Mouse (Mus musculus) thymus, postnatal 25 days (tissue): ENCODE measurements around the gene Mapk11.

Experiments used
- DNase-seq: peaks from one replicate; pipeline ENCODE4 v3.0.0; 2022

Gene Mapk11

DNA sequence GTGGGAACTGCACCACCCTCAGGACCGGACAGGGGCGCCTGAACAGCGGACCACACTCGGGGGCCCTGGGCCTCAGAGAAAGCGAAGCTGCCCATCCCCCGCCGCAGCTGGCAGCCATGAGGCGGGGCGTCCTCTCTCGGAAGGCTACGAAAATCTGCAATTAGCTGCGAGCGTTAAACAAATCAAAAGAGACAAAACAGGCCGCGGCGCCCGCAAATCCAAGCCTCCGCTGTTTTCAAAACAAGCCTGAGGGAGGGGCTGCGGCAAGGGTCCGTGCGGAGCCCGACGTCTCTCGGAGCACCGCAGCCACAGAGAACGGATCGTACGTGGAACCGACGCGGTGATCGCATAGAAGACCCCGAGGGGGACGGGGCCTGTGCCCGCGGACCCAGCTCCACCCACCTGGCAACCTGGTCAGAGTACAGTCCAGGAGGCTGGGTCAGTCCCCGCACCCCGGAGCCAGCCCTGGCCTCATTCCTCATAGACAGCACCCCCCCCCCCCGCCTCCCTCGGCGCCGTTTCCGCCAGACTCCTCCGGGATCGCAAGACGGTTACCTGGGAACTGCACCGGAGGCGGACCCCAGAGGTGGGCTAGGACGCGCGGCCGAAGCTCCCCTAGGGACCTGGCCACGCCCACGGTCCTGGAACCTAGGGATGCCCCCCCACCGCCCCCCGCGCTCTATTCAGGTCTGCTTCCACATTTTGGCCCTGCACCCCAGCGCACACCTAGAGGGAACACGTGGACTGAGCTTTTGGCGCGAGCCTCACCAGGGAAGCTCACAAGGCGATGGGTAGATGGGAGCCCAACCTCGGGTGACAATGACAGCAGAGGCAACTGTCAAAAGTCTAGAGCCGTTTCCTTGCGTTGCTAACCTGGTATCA, 23.8 kb upstream of the Mapk11 start:
- DNase-seq = peak; percentile 13

DNA sequence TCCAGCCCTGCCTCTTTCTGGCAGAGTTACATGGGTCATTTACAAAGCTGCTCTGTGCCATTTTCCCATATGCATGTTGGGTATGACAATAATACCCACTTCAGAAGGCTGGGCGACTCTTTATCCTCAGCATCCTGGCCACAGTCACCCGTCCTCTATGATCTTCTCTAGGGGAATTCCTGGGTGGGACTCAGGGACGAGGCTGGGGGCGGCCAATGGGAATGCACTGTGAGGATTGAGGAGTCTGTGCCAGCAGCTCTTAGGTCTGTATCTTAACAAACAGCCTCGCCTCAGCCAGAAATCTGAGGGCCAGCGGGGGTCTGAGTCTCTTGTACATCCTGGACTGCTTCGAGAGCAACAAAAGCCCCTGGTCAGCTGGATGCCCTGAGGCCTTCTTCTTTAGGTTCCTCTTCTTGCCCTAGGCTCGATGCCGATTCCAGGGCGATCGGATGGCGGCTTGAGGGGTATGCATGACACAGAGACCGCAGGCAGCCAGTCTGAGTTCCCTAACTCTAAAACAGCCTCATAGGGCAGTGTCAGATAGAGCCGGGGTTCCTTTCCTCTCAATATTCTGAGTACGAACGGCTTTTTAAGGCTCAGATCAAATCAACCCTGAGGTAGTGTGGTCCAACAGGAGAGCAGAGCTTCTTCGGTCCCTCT, 23.0 kb upstream of the Mapk11 start:
- DNase-seq = no peak

GRCm38 (mm10) chr15:89171526-89172051, 22.2 kb upstream of the Mapk11 start:
- no peak for DNase-seq

- no peak for DNase-seq
These were observed 20.7 kb upstream of the Mapk11 start for GRCm38 (mm10) chr15:89170102-89170501.

- DNase-seq = no peak
These were observed 20.0 kb upstream of the Mapk11 start for GRCm38 (mm10) chr15:89169431-89169830.

DNA sequence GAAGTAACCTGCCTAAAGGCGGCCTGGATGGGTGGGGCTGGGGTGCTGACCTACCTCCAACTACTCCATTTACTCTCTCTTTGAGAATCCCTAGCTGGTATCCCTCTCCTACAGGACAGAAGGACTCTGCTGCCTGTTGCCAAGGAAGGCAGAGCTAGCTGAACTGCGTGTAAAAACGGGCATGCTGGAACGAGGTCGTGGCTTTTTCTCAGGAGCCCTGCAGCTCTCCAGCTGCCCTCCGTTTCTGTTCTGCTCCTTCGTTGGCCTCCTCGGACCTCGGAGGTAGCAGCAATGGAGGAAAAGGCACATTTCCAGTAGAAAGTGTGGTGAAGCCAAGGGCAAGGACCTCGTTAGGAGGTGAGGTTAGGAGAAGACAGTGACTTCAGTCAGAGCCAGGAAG, 19.5 kb upstream of the Mapk11 start:
- no peak for DNase-seq

- no peak for DNase-seq
These were observed 16.1 kb upstream of the Mapk11 start for GRCm38 (mm10) chr15:89165478-89165877.

DNA sequence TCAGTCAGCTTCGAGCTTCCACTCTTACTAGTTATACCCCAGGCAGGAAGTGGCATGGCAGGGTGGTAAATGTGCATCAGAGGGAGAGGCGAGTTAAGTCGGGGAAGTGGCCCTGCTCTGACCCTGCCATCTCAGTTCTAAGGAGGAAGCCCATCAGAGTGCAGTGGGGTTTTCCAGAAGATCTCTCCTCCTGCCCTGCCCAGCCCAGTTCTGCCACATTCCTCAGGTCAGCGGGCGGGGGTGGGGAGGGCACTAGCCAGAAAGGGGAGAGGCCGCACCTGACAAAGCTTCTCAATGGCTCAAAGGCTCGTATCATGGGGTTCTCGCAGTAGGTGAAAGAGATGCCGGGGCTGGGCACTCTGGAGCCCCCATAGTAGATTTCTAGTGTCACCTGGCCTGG, 12.0 kb upstream of the Mapk11 start:
- DNase-seq = no peak

DNA sequence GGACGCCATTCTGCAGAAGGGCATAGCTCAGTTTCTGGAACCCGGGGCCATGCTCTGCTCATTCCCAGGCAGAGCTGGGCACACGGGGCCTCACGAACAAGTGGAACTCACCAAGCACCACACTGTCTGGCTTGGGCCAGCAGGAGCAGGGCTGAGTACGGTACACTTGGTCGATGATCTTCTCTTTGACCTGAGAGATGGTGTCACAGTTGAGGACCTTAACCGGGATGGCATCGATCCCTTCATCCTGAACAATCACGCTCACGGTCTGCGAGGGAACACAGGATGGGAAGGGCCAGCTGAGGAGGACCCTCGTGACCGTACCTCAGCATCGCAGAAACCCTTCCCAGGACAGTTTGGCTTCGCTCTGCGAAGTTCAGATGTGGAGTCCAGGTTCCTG, 9.1 kb upstream of the Mapk11 start:
- DNase-seq = no peak

DNA sequence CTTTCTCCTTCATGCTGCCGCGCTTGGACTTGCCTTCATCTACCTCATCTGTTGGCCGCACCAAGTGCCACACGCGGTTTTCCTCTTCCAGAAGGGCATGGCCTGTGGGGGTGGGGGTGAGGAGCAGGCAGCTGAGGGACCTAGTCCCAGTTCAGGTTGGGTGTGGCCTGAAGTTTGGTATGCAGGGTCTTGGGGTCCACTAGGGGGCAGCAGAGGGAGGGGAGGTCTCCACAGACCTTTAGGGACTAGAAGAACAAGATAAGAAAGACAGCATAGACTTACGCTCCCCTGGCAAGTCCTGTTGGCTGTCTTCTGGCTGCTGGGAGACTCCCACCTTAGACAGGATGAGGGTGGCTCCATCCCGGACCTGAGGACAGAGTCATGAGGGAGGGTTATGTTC, 8.5 kb upstream of the Mapk11 start:
- peak; percentile 76 for DNase-seq

- DNase-seq = no peak
These were observed 2.9 kb upstream of the Mapk11 start for GRCm38 (mm10) chr15:89152312-89152711.

GRCm38 (mm10) chr15:89150041-89150390, 588 bp upstream of the Mapk11 start:
- peak; percentile 42 for DNase-seq

GRCm38 (mm10) chr15:89148496-89149270, 745 bp downstream of the Mapk11 start:
- peak; percentile 12 for DNase-seq

GRCm38 (mm10) chr15:89147895-89148294, 1.5 kb downstream of the Mapk11 start:
- DNase-seq = no peak

DNA sequence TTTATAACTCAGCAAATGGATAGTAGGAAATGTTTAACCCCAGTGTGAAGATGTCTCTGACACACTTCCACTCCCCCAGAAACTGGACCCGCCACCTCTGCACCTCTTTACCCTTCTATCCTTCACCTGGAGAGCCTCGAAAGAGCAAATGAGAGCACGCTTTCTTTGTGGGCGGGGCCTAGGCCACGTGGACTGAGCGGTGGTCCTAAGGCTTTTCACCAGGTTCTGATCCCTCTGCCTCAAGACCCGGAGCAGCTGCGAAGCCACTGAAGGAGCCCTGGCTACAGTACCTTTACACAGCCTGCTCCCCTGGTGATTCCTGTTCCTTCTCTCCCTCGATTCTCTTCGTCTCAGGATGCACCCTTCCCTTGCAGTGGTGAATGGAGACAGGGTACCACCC, 2.0 kb downstream of the Mapk11 start:
- peak; percentile 16 for DNase-seq

GRCm38 (mm10) chr15:89147024-89147423, 2.4 kb downstream of the Mapk11 start:
- DNase-seq = peak; percentile 77

- peak; percentile 72 for DNase-seq
These were observed 2.9 kb downstream of the Mapk11 start for GRCm38 (mm10) chr15:89146537-89146936.

GRCm38 (mm10) chr15:89145813-89146350, 3.5 kb downstream of the Mapk11 start:
- no peak for DNase-seq

DNA sequence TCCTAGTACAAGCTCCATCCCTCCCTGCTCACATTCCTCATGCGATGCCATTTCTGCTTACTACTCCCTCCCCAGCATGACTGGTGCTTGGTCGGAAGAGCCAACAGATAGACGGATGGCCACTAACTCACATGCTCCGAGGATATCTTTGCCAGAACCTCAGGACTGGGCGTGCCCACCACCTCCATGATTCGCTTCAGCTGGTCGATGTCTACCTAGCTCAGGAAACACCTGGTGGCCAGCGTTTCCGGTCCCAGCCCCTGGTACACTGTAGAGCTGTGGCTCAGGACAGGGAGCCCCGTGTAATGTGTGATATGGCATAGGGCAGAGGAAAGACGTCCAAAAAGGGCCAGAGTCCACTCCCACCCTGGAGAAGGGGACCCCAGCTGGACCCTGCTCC, 4.5 kb downstream of the Mapk11 start:
- no peak for DNase-seq

DNA sequence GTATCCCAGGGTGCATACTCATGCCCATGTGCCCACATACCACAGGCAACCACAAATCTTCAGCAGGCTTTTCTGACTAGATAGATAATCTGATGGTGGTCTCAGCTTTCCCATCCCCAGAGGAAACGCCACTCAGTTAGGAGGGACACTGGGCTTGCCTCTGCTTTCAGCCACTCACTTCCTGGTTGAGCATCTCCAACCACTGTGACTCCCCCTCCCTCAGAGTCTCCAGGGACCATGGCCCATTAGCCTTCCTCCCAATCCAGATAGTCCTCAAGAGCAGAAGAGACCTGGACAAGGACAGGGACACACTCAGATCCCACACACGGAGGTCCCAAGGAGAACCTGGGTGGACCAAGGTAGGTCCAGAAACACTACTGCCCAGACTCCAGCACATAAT, 6.3 kb downstream of the Mapk11 start:
- no peak for DNase-seq

DNA sequence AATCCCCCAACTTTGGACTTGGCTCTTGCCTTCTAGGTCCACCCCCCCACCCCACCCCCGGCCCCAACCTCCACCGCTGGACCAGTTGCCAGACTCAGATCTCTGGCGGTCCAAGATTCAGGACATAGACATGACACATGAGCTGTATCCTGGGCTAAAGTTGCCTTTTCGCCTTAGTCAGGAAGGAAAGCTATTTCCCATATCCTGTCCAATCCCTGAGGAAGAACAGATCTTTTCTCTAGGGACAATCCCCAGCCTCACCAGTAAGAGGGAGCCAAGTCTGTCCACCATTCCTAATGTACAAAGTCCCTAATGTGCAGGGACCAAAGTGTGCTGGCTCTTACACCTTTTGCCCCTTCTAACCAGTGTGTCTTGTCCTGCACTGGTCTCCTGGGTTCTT, 7.5 kb downstream of the Mapk11 start:
- DNase-seq = no peak

DNA sequence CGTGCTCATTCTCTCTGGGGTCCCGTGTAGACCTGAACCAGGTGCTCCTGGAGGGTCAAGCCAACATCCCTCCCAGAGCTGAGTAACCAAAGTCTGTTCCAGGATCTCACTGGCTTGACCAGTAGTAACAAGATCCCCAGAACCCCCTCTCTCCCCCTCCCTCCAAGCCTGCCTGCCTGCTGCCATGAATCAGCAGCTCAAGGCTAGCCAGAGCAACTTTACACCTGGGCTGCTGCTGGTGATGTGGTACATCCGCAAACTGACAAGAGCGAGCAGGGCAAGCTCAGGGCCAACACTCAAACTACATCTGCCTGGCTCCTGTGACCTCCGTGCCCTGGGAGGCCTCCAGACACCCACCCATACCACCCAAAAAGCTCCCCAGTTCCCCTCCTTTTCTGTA, 8.0 kb downstream of the Mapk11 start:
- no peak for DNase-seq

- no peak for DNase-seq
These were observed 8.7 kb downstream of the Mapk11 start, which contains the start of gene Mapk12 for GRCm38 (mm10) chr15:89140659-89141252. TSS of gene Mapk12 (minus strand) at chr15:89140703.
